Mouse (Mus musculus): ENCODE measurements around the gene Prps1. TPM values are rescaled to one million over a fixed set of nuclear protein-coding genes. Genes with fewer than 3 reads are reported as not detected.

Gene Prps1
- total RNA-seq, 2 experiments from 2014 or later, result 23.4 to 24.6 TPM

Other genes with a start within 250 kb of the Prps1 start
- gene Frmpd3, start 114.3 kb upstream of the Prps1 start, total RNA-seq (2021), result not detected
- 100 to 1,000 TPM; 256 to 263 TPM for gene Tsc22d3, start 144.0 kb downstream of the Prps1 start, total RNA-seq (2021)
- gene Mid2, start 208.0 kb downstream of the Prps1 start, total RNA-seq (2021), result 10 to 100 TPM; 20.6 to 21.9 TPM